ENCODE assay signal across 9 mouse cellular contexts in genomic region chr2:37380189-37380588, GRCm38 (mm10). TPM values are rescaled to one million over a fixed set of nuclear protein-coding genes. Genes with fewer than 3 reads are reported as not detected.
DNase-seq lines count a peak whose midpoint lies in the region; ATAC-seq and TF ChIP-seq lines count a peak whose summit lies in the region.
"Had no signal": no experiment of that assay in that cellular context is flagged by ENCODE, and none has a peak within 500 bp of the region (broad histone marks: within the 10 kb centered on the region; RNA-seq: fewer than 3 reads in every experiment).

No protein-coding gene starts in this region.

- TF ChIP-seq CTCF in midbrain, postnatal 0 days (IDR thresholded peaks at IDR 0.05) = peak; percentile 73
- peak; percentile 80 for TF ChIP-seq CTCF in stomach, postnatal 0 days (IDR thresholded peaks at IDR 0.05; ENCODE audit: low read depth)

- no peak overlapping the region for H3K27ac ChIP-seq in hindbrain, embryonic 14.5 days
- H3K27ac ChIP-seq in midbrain, postnatal 0 days (ENCODE audit: low read depth, low read length) = no peak overlapping the region
- no peak overlapping the region for H3K27ac ChIP-seq in stomach, postnatal 0 days (replicated peaks)

- H3K9ac ChIP-seq in hindbrain, embryonic 14.5 days = no peak overlapping the region
- H3K9ac ChIP-seq in midbrain, postnatal 0 days (replicated peaks; ENCODE audit: low read length, poor library complexity, severe bottlenecking) = no peak overlapping the region
- H3K9ac ChIP-seq in stomach, postnatal 0 days (ENCODE audit: low read length) = no peak overlapping the region

- no peak overlapping the region for H3K4me3 ChIP-seq in hindbrain, embryonic 14.5 days (replicated peaks; ENCODE audit: low read length)
- no peak overlapping the region for H3K4me3 ChIP-seq in midbrain, postnatal 0 days (ENCODE audit: low read depth, low read length)
- H3K4me3 ChIP-seq in stomach, postnatal 0 days (ENCODE audit: low read depth, low read length) = no peak overlapping the region
- H3K4me3 ChIP-seq: erythroblast, embryonic 14.5 days had no signal

- no peaks in the 10 kb centered on the region for H3K4me1 ChIP-seq in hindbrain, embryonic 14.5 days (replicated peaks; ENCODE audit: control insufficient read depth, insufficient read depth, low read length)
- H3K4me1 ChIP-seq in midbrain, postnatal 0 days (ENCODE audit: insufficient read depth, low read length) = no peaks in the 10 kb centered on the region
- H3K4me1 ChIP-seq in stomach, postnatal 0 days (replicated peaks; ENCODE audit: control insufficient read depth, insufficient read depth) = no peaks in the 10 kb centered on the region

- 59% methylated on average over 2 of the region's 2 CpGs for WGBS in hindbrain, embryonic 14.5 days
- 63% methylated on average over 2 of the region's 2 CpGs for WGBS in midbrain, postnatal 0 days
- WGBS in stomach, postnatal 0 days = 60% methylated on average over 2 of the region's 2 CpGs

- peak; percentile 32 for DNase-seq in left cerebral cortex, adult 11 months (ENCODE audit: low spot score)
- no peak for DNase-seq in left cerebral cortex, adult 8-10 months (ENCODE audit: low spot score in 2 of 2)
- peak; percentile 74 for DNase-seq in embryo, embryonic 10.5 days (ENCODE audit: low spot score)
- DNase-seq in hindbrain, embryonic 14.5 days (ENCODE audit: low spot score) = peak; percentile 65
- peak; percentile 70 to 75 for DNase-seq in left cerebral cortex, postnatal 14 days (ENCODE audit: low spot score in 2 of 2)
- peak; percentile 70 for DNase-seq in midbrain, postnatal 0 days (ENCODE audit: low spot score)
- peak; percentile 50 for DNase-seq in stomach, postnatal 0 days (ENCODE audit: low spot score)

- H3K27me3 ChIP-seq in hindbrain, embryonic 14.5 days (ENCODE audit: control insufficient read depth, insufficient read depth, low read length) = no peaks in the 10 kb centered on the region
- no peaks in the 10 kb centered on the region for H3K27me3 ChIP-seq in midbrain, postnatal 0 days (ENCODE audit: insufficient read depth, low read length)
- no peaks in the 10 kb centered on the region for H3K27me3 ChIP-seq in stomach, postnatal 0 days (ENCODE audit: control insufficient read depth, insufficient read depth, low read length)

- no peak overlapping the region for H3K4me2 ChIP-seq in hindbrain, embryonic 14.5 days (replicated peaks)
- no peak overlapping the region for H3K4me2 ChIP-seq in midbrain, postnatal 0 days (ENCODE audit: low read depth, low read length, poor library complexity, severe bottlenecking)
- H3K4me2 ChIP-seq in stomach, postnatal 0 days (replicated peaks; ENCODE audit: low read depth) = no peak overlapping the region

- ATAC-seq in activated CD4-positive, CD25-positive, alpha-beta regulatory T cell, adult 4 months = peak; percentile 89
- ATAC-seq in hindbrain, embryonic 14.5 days (ENCODE audit: low FRiP score) = no peak
- ATAC-seq in midbrain, postnatal 0 days (ENCODE audit: low FRiP score) = no peak
- ATAC-seq in stomach, postnatal 0 days (ENCODE audit: low FRiP score, low TSS enrichment) = no peak

- no peak for TF ChIP-seq EP300 in stomach, postnatal 0 days (optimal IDR thresholded peaks at IDR 0.05)

- H3K36me3 ChIP-seq in hindbrain, embryonic 14.5 days (replicated peaks; ENCODE audit: control insufficient read depth, insufficient read depth) = peaks cover 85% of the 10 kb centered on the region
- H3K36me3 ChIP-seq in midbrain, postnatal 0 days (ENCODE audit: insufficient read depth, low read length) = peaks cover 29% of the 10 kb centered on the region
- H3K36me3 ChIP-seq in stomach, postnatal 0 days (ENCODE audit: control insufficient read depth, insufficient read depth, low read length) = peaks cover 11% of the 10 kb centered on the region

- intact Hi-C loops in left cerebral cortex, postnatal 14 days (cut with DNase I) = loop anchor here (5.0 kb wide), 1 partner anchor 102 kb away; no protein-coding TSS in a partner anchor

- no peaks in the 10 kb centered on the region for H3K9me3 ChIP-seq in hindbrain, embryonic 14.5 days (ENCODE audit: control insufficient read depth, low read length)
- H3K9me3 ChIP-seq in midbrain, postnatal 0 days (ENCODE audit: low read length) = no peaks in the 10 kb centered on the region
- no peaks in the 10 kb centered on the region for H3K9me3 ChIP-seq in stomach, postnatal 0 days (ENCODE audit: control insufficient read depth, low read length)

RNA-seq across cellular contexts. Expression of gene Pdcl, which starts 21.1 kb away (rescaled TPM):
- total RNA-seq in left cerebral cortex, adult 8-10 months (2022) = 10 to 100 TPM; 21.7 to 27.5 (median 23.7) TPM
- polyA plus RNA-seq in activated CD4-positive, CD25-positive, alpha-beta regulatory T cell, adult 4 months (2017; shearing (Covaris generic)) = 10 to 100 TPM; 25.1 to 31.3 TPM
- 57.0 and 57.2 TPM in 2 replicates for polyA plus RNA-seq in hindbrain, embryonic 14.5 days (2014; fragmentation: Nextera tagmentation; extraction: Ambion mirVana)
- 10 to 100 TPM; 22.4 to 25.2 TPM for total RNA-seq in left cerebral cortex, postnatal 14 days (2021)
- 35.5 and 41.7 TPM in 2 replicates for total RNA-seq in midbrain, postnatal 0 days (2014; rRNA removed)
- polyA plus RNA-seq in midbrain, postnatal 0 days (2015; fragmentation: Nextera tagmentation; extraction: Ambion mirVana) = 32.8 and 35.0 TPM in 2 replicates
- polyA plus RNA-seq in stomach, postnatal 0 days (2015; fragmentation: Nextera tagmentation; extraction: Ambion mirVana) = 26.8 and 27.1 TPM in 2 replicates

RNA-seq across cellular contexts. Expression of gene Rc3h2, which starts 42.5 kb away (rescaled TPM):
- total RNA-seq in left cerebral cortex, adult 8-10 months (2022) = 10 to 100 TPM; 75.6 to 92.0 (median 82.8) TPM
- 10 to 100 TPM; 21.2 to 29.0 TPM for polyA plus RNA-seq in activated CD4-positive, CD25-positive, alpha-beta regulatory T cell, adult 4 months (2017; shearing (Covaris generic))
- 25.6 and 26.0 TPM in 2 replicates for polyA plus RNA-seq in hindbrain, embryonic 14.5 days (2014; fragmentation: Nextera tagmentation; extraction: Ambion mirVana)
- 10 to 100 TPM; 81.1 to 92.8 TPM for total RNA-seq in left cerebral cortex, postnatal 14 days (2021)
- total RNA-seq in midbrain, postnatal 0 days (2014; rRNA removed) = 56.2 and 70.4 TPM in 2 replicates
- polyA plus RNA-seq in midbrain, postnatal 0 days (2015; fragmentation: Nextera tagmentation; extraction: Ambion mirVana) = 9.0 and 13.3 TPM in 2 replicates
- 5.5 and 5.7 TPM in 2 replicates for polyA plus RNA-seq in stomach, postnatal 0 days (2015; fragmentation: Nextera tagmentation; extraction: Ambion mirVana)

RNA-seq across cellular contexts. Expression of gene Olfr368, which starts 53.9 kb away (rescaled TPM):
- total RNA-seq in left cerebral cortex, adult 8-10 months (2022) = not detected
- not detected for polyA plus RNA-seq in activated CD4-positive, CD25-positive, alpha-beta regulatory T cell, adult 4 months (2017; shearing (Covaris generic))
- polyA plus RNA-seq in hindbrain, embryonic 14.5 days (2014; fragmentation: Nextera tagmentation; extraction: Ambion mirVana) = not detected in 2 replicates
- not detected for total RNA-seq in left cerebral cortex, postnatal 14 days (2021)
- total RNA-seq in midbrain, postnatal 0 days (2014; rRNA removed) = not detected in 2 replicates
- polyA plus RNA-seq in midbrain, postnatal 0 days (2015; fragmentation: Nextera tagmentation; extraction: Ambion mirVana) = not detected in 2 replicates
- polyA plus RNA-seq in stomach, postnatal 0 days (2015; fragmentation: Nextera tagmentation; extraction: Ambion mirVana) = not detected in 2 replicates
- polyA plus RNA-seq: erythroblast, embryonic 14.5 days had no signal

Comparison
In these comparisons a context has a peak if more than half of its experiments do, and no peak if none do; other contexts are left out.
1. DNase-seq: peak in left cerebral cortex, adult 11 months (single experiment), embryo, embryonic 10.5 days (single experiment), hindbrain, embryonic 14.5 days (single experiment), left cerebral cortex, postnatal 14 days (2 of 2), midbrain, postnatal 0 days (single experiment) and stomach, postnatal 0 days (single experiment); none in left cerebral cortex, adult 8-10 months (0 of 2).